Mouse (Mus musculus): ENCODE results near the gene Herc1.
"Not testable (repeated sequence)": the region's sequence is repeated elsewhere in the genome, so short reads cannot be mapped to it uniquely, and the experiment has no call there.

Gene Herc1

GRCm38 (mm10) chr9:66347405-66348035 lies 2.7 kb upstream of the Herc1 start:
- no peak for DNase-seq (ENCODE audit: low read depth, low spot score)

- no peak for DNase-seq (ENCODE audit: low read depth, low spot score)
Observed at GRCm38 (mm10) chr9:66349144-66349859, 948 bp upstream of the Herc1 start.

GRCm38 (mm10) chr9:66350788-66351430 lies 659 bp downstream of the Herc1 start:
- no peak for DNase-seq (ENCODE audit: low read depth, low spot score)

- no peak for DNase-seq (ENCODE audit: low read depth, low spot score)
Observed at GRCm38 (mm10) chr9:66352704-66353103, 2.5 kb downstream of the Herc1 start.

GRCm38 (mm10) chr9:66359135-66359534 lies 8.9 kb downstream of the Herc1 start:
- no peak for DNase-seq (ENCODE audit: low read depth, low spot score)

GRCm38 (mm10) chr9:66360143-66360690 lies 10.0 kb downstream of the Herc1 start:
- no peak for DNase-seq (ENCODE audit: low read depth, low spot score)

GRCm38 (mm10) chr9:66368890-66369433 lies 18.7 kb downstream of the Herc1 start:
- DNase-seq (ENCODE audit: low read depth, low spot score), result no peak

GRCm38 (mm10) chr9:66370334-66370733 lies 20.1 kb downstream of the Herc1 start:
- no peak for DNase-seq (ENCODE audit: low read depth, low spot score)

- DNase-seq (ENCODE audit: low read depth, low spot score), result no peak
Observed at GRCm38 (mm10) chr9:66370847-66371246, 20.6 kb downstream of the Herc1 start.

- no peak for DNase-seq (ENCODE audit: low read depth, low spot score)
Observed at GRCm38 (mm10) chr9:66373432-66373831, 23.2 kb downstream of the Herc1 start.

- peak; percentile 19 for DNase-seq (ENCODE audit: low read depth, low spot score)
Observed at GRCm38 (mm10) chr9:66374495-66375478, 24.5 kb downstream of the Herc1 start.

- DNase-seq (ENCODE audit: low read depth, low spot score), result no peak
Observed at GRCm38 (mm10) chr9:66383417-66383816, 33.2 kb downstream of the Herc1 start.

GRCm38 (mm10) chr9:66390338-66390737 lies 40.1 kb downstream of the Herc1 start:
- DNase-seq (ENCODE audit: low read depth, low spot score), result not testable (repeated sequence)

- no peak for DNase-seq (ENCODE audit: low read depth, low spot score)
Observed at GRCm38 (mm10) chr9:66393304-66393703, 43.1 kb downstream of the Herc1 start.

GRCm38 (mm10) chr9:66423492-66423891 lies 73.2 kb downstream of the Herc1 start:
- DNase-seq (ENCODE audit: low read depth, low spot score), result no peak

- DNase-seq (ENCODE audit: low read depth, low spot score), result no peak
Observed at GRCm38 (mm10) chr9:66440007-66440406, 89.8 kb downstream of the Herc1 start.

GRCm38 (mm10) chr9:66448253-66448652 lies 98.0 kb downstream of the Herc1 start:
- no peak for DNase-seq (ENCODE audit: low read depth, low spot score)

- DNase-seq (ENCODE audit: low read depth, low spot score), result peak; percentile 13
Observed at GRCm38 (mm10) chr9:66465087-66465486, 114.8 kb downstream of the Herc1 start.

GRCm38 (mm10) chr9:66477785-66478184 lies 127.5 kb downstream of the Herc1 start:
- no peak for DNase-seq (ENCODE audit: low read depth, low spot score)

GRCm38 (mm10) chr9:66483429-66483828 lies 133.2 kb downstream of the Herc1 start:
- no peak for DNase-seq (ENCODE audit: low read depth, low spot score)

GRCm38 (mm10) chr9:66488786-66489185 lies 138.5 kb downstream of the Herc1 start:
- DNase-seq (ENCODE audit: low read depth, low spot score), result no peak

Data from telencephalon, adult 2 months (tissue).